Mouse (Mus musculus): ENCODE measurements around the gene Kcnk3. TPM values are rescaled to one million over a fixed set of nuclear protein-coding genes. Genes with fewer than 3 reads are reported as not detected.

The Kcnk3 gene
- total RNA-seq, 1 experiment, result 0.31 TPM

DNA sequence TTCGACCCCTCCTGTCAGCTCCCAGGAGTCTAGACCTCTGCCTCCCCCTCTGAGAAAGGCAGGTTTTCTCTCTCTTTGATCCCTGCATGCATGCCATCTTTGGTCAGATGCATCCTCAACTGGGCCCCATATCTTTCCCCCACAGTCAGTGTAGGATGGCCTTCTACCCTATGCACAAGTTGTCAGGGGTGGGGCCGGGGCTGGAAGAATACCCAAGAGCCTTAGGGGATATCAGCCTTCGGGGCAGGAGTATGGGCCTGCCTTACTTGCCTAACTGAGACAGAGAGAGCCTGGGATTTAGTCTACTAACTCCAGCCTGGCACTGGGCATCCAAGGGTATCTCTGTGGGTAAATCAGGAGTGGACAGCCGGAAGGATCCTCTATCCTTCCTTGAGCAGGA lies 16.0 kb downstream of the Kcnk3 start:
- Histone ChIP-seq H3K9me3 (ENCODE audit: control insufficient read depth, insufficient read depth, low read depth, low read length) (no peaks in the 10 kb centered on the region), H3K9ac (ENCODE audit: insufficient read depth, low read depth, low read length, poor library complexity, severe bottlenecking) (no peak overlapping the region), H3K36me3 (ENCODE audit: control insufficient read depth, insufficient read depth, low read length, poor library complexity, severe bottlenecking) (no peaks in the 10 kb centered on the region), H3K4me3 (ENCODE audit: insufficient read depth in 1 of 2, low read depth in 1 of 2, low read length in 2 of 2, poor library complexity in 1 of 2, severe bottlenecking in 1 of 2) (no peak overlapping the region), H3K4me1 (ENCODE audit: control insufficient read depth in 2 of 2, insufficient read depth in 2 of 2, low read length in 2 of 2, poor library complexity in 1 of 2) (peaks cover 0 to 3% of the 10 kb centered on the region in 2 experiments; a peak in 1 of 4 replicates), H3K27ac (ENCODE audit: insufficient read depth, low read depth, low read length, poor library complexity, severe bottlenecking) (no peak overlapping the region)
- no peak for TF ChIP-seq CHD2 (IDR thresholded peaks at IDR 0.05; ENCODE audit: low read depth, low read length)
- no peak for TF ChIP-seq MAFK (IDR thresholded peaks at IDR 0.05; ENCODE audit: insufficient read depth, low read depth, low read length)
- TF ChIP-seq ZC3H11A (IDR thresholded peaks at IDR 0.05; ENCODE audit: borderline replicate concordance, low read depth, low read length), result no peak
- TF ChIP-seq ZNF384 (IDR thresholded peaks at IDR 0.05; ENCODE audit: low read depth, low read length), result no peak
- TF ChIP-seq HCFC1 (IDR thresholded peaks at IDR 0.05; ENCODE audit: borderline replicate concordance, insufficient read depth, low read length), result no peak
- in situ Hi-C loops (cut with MboI; ENCODE audit: low sequenced_read_pairs in 2 of 2, unreplicated experiment in 2 of 2), result no loop called here
- DNase-seq (ENCODE audit: low read depth, low spot score), result no peak

DNA sequence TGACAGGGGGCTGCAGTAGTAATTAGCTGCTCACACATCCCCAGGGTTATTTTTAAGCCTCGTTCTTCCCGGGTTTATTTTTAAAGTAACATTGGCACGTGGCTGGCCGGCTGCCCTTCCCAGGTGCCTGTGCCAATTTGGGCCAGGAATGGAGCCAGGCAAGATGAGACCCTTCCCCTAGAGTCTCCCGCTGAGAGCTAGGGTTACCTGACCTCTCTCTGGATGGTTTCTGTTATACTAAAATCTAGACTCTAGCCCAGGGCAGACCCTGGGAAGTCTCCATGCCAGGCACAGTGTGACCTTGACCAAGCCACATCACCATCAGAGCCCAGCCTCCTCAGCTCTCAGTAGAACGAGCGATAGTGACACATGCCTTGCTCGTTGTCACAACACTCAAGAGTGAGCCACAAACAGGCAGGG lies 16.8 kb downstream of the Kcnk3 start:
- Histone ChIP-seq H3K9ac (ENCODE audit: insufficient read depth, low read depth, low read length, poor library complexity, severe bottlenecking) (no peak overlapping the region), H3K4me3 (ENCODE audit: insufficient read depth in 1 of 2, low read depth in 1 of 2, low read length in 2 of 2, poor library complexity in 1 of 2, severe bottlenecking in 1 of 2) (no peak overlapping the region), H3K36me3 (ENCODE audit: control insufficient read depth, insufficient read depth, low read length, poor library complexity, severe bottlenecking) (no peaks in the 10 kb centered on the region), H3K9me3 (ENCODE audit: control insufficient read depth, insufficient read depth, low read depth, low read length) (no peaks in the 10 kb centered on the region), H3K4me1 (ENCODE audit: control insufficient read depth in 2 of 2, insufficient read depth in 2 of 2, low read length in 2 of 2, poor library complexity in 1 of 2) (peaks cover 2 to 5% of the 10 kb centered on the region in 2 experiments; a peak in 2 of 4 replicates), H3K27ac (ENCODE audit: insufficient read depth, low read depth, low read length, poor library complexity, severe bottlenecking) (no peak overlapping the region)
- TF ChIP-seq CHD2 (IDR thresholded peaks at IDR 0.05; ENCODE audit: low read depth, low read length) (no peak), HCFC1 (IDR thresholded peaks at IDR 0.05; ENCODE audit: borderline replicate concordance, insufficient read depth, low read length) (no peak), ZC3H11A (IDR thresholded peaks at IDR 0.05; ENCODE audit: borderline replicate concordance, low read depth, low read length) (no peak), ZNF384 (IDR thresholded peaks at IDR 0.05; ENCODE audit: low read depth, low read length) (no peak), MAFK (IDR thresholded peaks at IDR 0.05; ENCODE audit: insufficient read depth, low read depth, low read length) (no peak)
- in situ Hi-C loops (cut with MboI; ENCODE audit: low sequenced_read_pairs in 2 of 2, unreplicated experiment in 2 of 2), result no loop called here
- DNase-seq (ENCODE audit: low read depth, low spot score), result no peak

DNA sequence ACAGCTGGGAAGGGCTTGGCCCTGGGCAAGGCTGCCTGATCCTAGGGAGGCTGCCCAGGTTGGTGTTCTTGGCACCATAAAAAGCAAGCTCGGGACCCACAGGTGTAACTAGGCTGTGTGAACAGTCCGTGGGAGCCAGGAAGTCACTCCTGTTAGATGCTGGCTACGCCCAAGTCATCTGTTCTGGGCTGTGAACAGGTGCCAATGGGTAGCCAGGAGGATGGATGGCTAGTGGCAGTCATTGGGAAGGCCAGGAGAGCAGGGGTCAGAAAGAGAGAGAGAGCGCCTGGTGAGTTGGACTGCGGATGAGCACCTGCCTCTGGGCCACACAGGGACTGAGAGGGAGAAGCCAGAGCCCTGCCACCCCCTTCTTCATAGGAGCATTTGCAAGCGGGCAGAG lies 17.7 kb downstream of the Kcnk3 start:
- Histone ChIP-seq H3K36me3 (ENCODE audit: control insufficient read depth, insufficient read depth, low read length, poor library complexity, severe bottlenecking) (no peaks in the 10 kb centered on the region), H3K9ac (ENCODE audit: insufficient read depth, low read depth, low read length, poor library complexity, severe bottlenecking) (no peak overlapping the region), H3K4me1 (ENCODE audit: control insufficient read depth in 2 of 2, insufficient read depth in 2 of 2, low read length in 2 of 2, poor library complexity in 1 of 2) (peaks cover 2 to 12% of the 10 kb centered on the region in 2 experiments; a peak in 3 of 4 replicates), H3K4me3 (ENCODE audit: insufficient read depth in 1 of 2, low read depth in 1 of 2, low read length in 2 of 2, poor library complexity in 1 of 2, severe bottlenecking in 1 of 2) (no peak overlapping the region), H3K27ac (ENCODE audit: insufficient read depth, low read depth, low read length, poor library complexity, severe bottlenecking) (no peak overlapping the region), H3K9me3 (ENCODE audit: control insufficient read depth, insufficient read depth, low read depth, low read length) (no peaks in the 10 kb centered on the region)
- no peak for TF ChIP-seq ZC3H11A (IDR thresholded peaks at IDR 0.05; ENCODE audit: borderline replicate concordance, low read depth, low read length)
- no peak for TF ChIP-seq MAFK (IDR thresholded peaks at IDR 0.05; ENCODE audit: insufficient read depth, low read depth, low read length)
- TF ChIP-seq CHD2 (IDR thresholded peaks at IDR 0.05; ENCODE audit: low read depth, low read length), result no peak
- no peak for TF ChIP-seq HCFC1 (IDR thresholded peaks at IDR 0.05; ENCODE audit: borderline replicate concordance, insufficient read depth, low read length)
- DNase-seq (ENCODE audit: low read depth, low spot score), result no peak
- in situ Hi-C loops (cut with MboI; ENCODE audit: low sequenced_read_pairs in 2 of 2, unreplicated experiment in 2 of 2), result no loop called here

DNA sequence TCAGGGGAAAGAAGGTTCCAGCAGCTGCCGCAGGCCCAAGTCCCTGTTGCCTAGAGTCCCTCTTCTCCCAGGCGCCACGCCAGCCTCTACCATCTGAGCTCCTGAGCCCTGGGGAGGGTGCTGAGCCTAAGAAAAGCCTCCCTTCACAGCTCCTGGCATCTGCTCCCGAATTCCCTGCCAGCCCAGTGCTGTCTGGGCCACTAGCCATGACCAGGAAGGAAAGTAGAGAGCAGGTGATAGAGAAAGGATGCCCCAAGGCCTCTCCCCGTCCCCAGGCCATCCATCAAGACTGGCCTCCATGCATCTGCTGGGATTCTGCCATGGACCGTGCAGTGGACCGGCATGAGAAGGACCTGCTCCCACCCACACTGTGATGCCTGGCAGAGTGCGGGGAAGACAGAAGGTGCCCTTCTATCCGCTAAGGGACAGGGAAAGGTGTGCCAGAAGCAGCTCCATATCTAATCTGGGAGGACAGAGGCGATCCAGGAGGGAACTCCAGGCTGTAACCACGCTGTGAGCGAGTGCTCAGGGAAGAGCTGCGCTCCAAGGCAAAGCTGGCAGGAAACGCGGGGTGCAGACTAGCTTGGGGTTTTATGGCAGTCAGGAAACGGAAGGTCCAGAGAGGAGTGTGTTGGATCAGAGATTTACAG lies 18.6 kb downstream of the Kcnk3 start:
- in situ Hi-C loops (cut with MboI; ENCODE audit: low sequenced_read_pairs in 2 of 2, unreplicated experiment in 2 of 2), result no loop called here
- H3K4me3 ChIP-seq (ENCODE audit: insufficient read depth in 1 of 2, low read depth in 1 of 2, low read length in 2 of 2, poor library complexity in 1 of 2, severe bottlenecking in 1 of 2), result no peak overlapping the region
- H3K9ac ChIP-seq (ENCODE audit: insufficient read depth, low read depth, low read length, poor library complexity, severe bottlenecking), result no peak overlapping the region
- H3K4me1 ChIP-seq (ENCODE audit: control insufficient read depth in 2 of 2, insufficient read depth in 2 of 2, low read length in 2 of 2, poor library complexity in 1 of 2), result peaks cover 2 to 18% of the 10 kb centered on the region in 2 experiments; a peak in 3 of 4 replicates
- no peaks in the 10 kb centered on the region for H3K36me3 ChIP-seq (ENCODE audit: control insufficient read depth, insufficient read depth, low read length, poor library complexity, severe bottlenecking)
- no peak for DNase-seq (ENCODE audit: low read depth, low spot score)
- H3K9me3 ChIP-seq (ENCODE audit: control insufficient read depth, insufficient read depth, low read depth, low read length), result no peaks in the 10 kb centered on the region
- TF ChIP-seq MAFK (IDR thresholded peaks at IDR 0.05; ENCODE audit: insufficient read depth, low read depth, low read length) (no peak), HCFC1 (IDR thresholded peaks at IDR 0.05; ENCODE audit: borderline replicate concordance, insufficient read depth, low read length) (no peak), CHD2 (IDR thresholded peaks at IDR 0.05; ENCODE audit: low read depth, low read length) (no peak), ZC3H11A (IDR thresholded peaks at IDR 0.05; ENCODE audit: borderline replicate concordance, low read depth, low read length) (no peak), ZNF384 (IDR thresholded peaks at IDR 0.05; ENCODE audit: low read depth, low read length) (no peak)
- no peak overlapping the region for H3K27ac ChIP-seq (ENCODE audit: insufficient read depth, low read depth, low read length, poor library complexity, severe bottlenecking)
